Mouse (Mus musculus) intestine, embryonic 14.5 days (tissue): Measurements from ENCODE around the gene Spef1. TPM values are rescaled to one million over a fixed set of nuclear protein-coding genes. Genes with fewer than 3 reads are reported as not detected.

ENCODE experiments used
- ATAC-seq: fragments of 200-750 bp; cut with Nextera tagmentation; replicated peaks from 2 replicates; pipeline ENCODE4 v1.8.0; 2017; ENCODE audit warnings: low read depth, moderate number of reproducible peaks, moderate TSS enrichment, moderate library complexity; ENCODE audit not compliant: low FRiP score, low TSS enrichment
- DNase-seq: peaks from one replicate; pipeline ENCODE4 v3.0.0-alpha.2; 2018; ENCODE audit warnings: low spot score
- H3K27ac ChIP-seq: fragments of 300-500 bp; sonication (generic); 2 replicates; pipeline ENCODE4 v1.5.1; 2014; ENCODE audit warnings: low read depth, mild to moderate bottlenecking, control low read depth
- H3K27me3 ChIP-seq: fragments of 300-500 bp; sonication (generic); replicated peaks from 2 replicates; pipeline ENCODE4 v1.6.1; 2014; ENCODE audit warnings: low read length, control low read depth; ENCODE audit not compliant: control insufficient read depth, insufficient read depth
- H3K36me3 ChIP-seq: fragments of 300-500 bp; sonication (generic); 2 replicates; pipeline ENCODE4 v1.6.1; 2014; ENCODE audit warnings: low read length, control low read depth; ENCODE audit not compliant: control insufficient read depth, insufficient read depth
- H3K4me1 ChIP-seq: fragments of 300-500 bp; sonication (generic); replicated peaks from 2 replicates; pipeline ENCODE4 v1.6.1; 2014; ENCODE audit warnings: low read length, control low read depth, mixed read lengths; ENCODE audit not compliant: control insufficient read depth, insufficient read depth
- H3K4me2 ChIP-seq: fragments of 300-500 bp; sonication (generic); 2 replicates; pipeline ENCODE4 v1.6.1; 2014; ENCODE audit warnings: low read length
- H3K4me3 ChIP-seq: fragments of 300-500 bp; sonication (generic); 2 replicates; pipeline ENCODE4 v1.5.1; 2014; ENCODE audit warnings: low read depth, low read length, control low read depth, mixed read lengths
- H3K9ac ChIP-seq: fragments of 300-500 bp; sonication (generic); 2 replicates; pipeline ENCODE4 v1.6.1; 2014; ENCODE audit warnings: mild to moderate bottlenecking, low read length
- H3K9me3 ChIP-seq: fragments of 300-500 bp; sonication (generic); 2 replicates; pipeline ENCODE4 v1.6.1; 2016; ENCODE audit warnings: low read length, control low read depth; ENCODE audit not compliant: control insufficient read depth
- WGBS: fragments of 180-500 bp; shearing (Covaris S2); extraction: QIAGEN DNeasy Blood & Tissue Kit; methylation state at CpG from one replicate; pipeline ENCODE4 v1.1.7; 2014; 5-methylcytosine and 5-hydroxymethylcytosine counted together
- polyA plus RNA-seq: library from polyadenylated mRNA; unstranded; fragments of >200 nt; fragmentation: Nextera tagmentation; extraction: Ambion mirVana; gene quantifications from 2 replicates; pipeline ENCODE4 v1.2.1, GENCODE M21; 2014

Gene Spef1
- polyA plus RNA-seq, 1 experiment from 2014 or later = 6.4 TPM

GRCm38 (mm10) chr2:131159491-131159910, 27.6 kb downstream of the Spef1 start:
- Histone ChIP-seq H3K9me3 (no peaks in the 10 kb centered on the region), H3K9ac (peak overlapping the region; percentile 77), H3K4me1 (peaks cover 6% of the 10 kb centered on the region), H3K36me3 (0 out of 2 replicates have a peak, but pooled peaks cover 3% of the 10 kb centered on the region), H3K4me2 (peak overlapping the region; percentile 94), H3K4me3 (peak overlapping the region; percentile 83), H3K27me3 (no peaks in the 10 kb centered on the region), H3K27ac (peak overlapping the region; percentile 96)
- under 1% methylated on average over 18 of the region's 18 CpGs for WGBS
- no peak for DNase-seq
- ATAC-seq = peak; percentile 36

DNA sequence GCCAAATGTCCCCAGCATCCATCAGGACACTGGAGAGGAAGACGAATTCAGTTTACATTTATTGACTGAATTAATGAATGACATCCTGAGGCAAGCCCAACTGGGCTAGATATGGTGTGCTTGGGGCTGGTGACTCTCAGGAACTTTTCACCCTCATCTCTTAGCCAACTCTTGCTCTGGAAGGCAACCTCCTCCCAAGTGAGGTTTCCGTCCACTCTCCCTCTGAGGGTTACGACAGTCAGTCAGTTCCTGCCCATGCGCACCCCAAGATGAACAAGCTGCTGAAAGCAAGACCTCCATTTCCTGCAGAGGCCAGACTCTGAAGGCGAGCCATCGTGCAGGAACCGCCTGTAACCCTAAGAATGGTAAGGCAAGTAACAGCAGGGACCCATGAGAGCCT, 30.1 kb downstream of the Spef1 start:
- H3K9ac ChIP-seq = no peak overlapping the region
- H3K27me3 ChIP-seq = no peaks in the 10 kb centered on the region
- no peak overlapping the region for H3K4me2 ChIP-seq
- H3K9me3 ChIP-seq = no peaks in the 10 kb centered on the region
- H3K4me3 ChIP-seq = no peak overlapping the region
- no peak for DNase-seq
- 92% methylated on average over 7 of the region's 7 CpGs for WGBS
- peaks cover 6% of the 10 kb centered on the region for H3K4me1 ChIP-seq
- peaks cover 15% of the 10 kb centered on the region; the same call in 1 of the 2 replicates for H3K36me3 ChIP-seq
- no peak for ATAC-seq
- H3K27ac ChIP-seq = no peak overlapping the region

GRCm38 (mm10) chr2:131154036-131154435, 33.0 kb downstream of the Spef1 start:
- DNase-seq = no peak
- Histone ChIP-seq H3K4me3 (no peak overlapping the region), H3K27me3 (no peaks in the 10 kb centered on the region), H3K4me2 (no peak overlapping the region), H3K9me3 (no peaks in the 10 kb centered on the region), H3K27ac (no peak overlapping the region), H3K4me1 (peaks cover 5% of the 10 kb centered on the region), H3K9ac (no peak overlapping the region), H3K36me3 (peaks cover 32% of the 10 kb centered on the region)
- no peak for ATAC-seq
- WGBS = 96% methylated on average over 4 of the region's 4 CpGs

- H3K4me1 ChIP-seq = no peaks in the 10 kb centered on the region
- DNase-seq (no peak), ATAC-seq (no peak)
- H3K27ac ChIP-seq = no peak overlapping the region
- H3K27me3 ChIP-seq = no peaks in the 10 kb centered on the region
- WGBS = 90% methylated on average over 7 of the region's 7 CpGs
- H3K36me3 ChIP-seq = peaks cover 50% of the 10 kb centered on the region
- no peaks in the 10 kb centered on the region for H3K9me3 ChIP-seq
- no peak overlapping the region for H3K4me2 ChIP-seq
- no peak overlapping the region for H3K4me3 ChIP-seq
- no peak overlapping the region for H3K9ac ChIP-seq
These were observed 34.8 kb downstream of the Spef1 start for GRCm38 (mm10) chr2:131152166-131152730.

DNA sequence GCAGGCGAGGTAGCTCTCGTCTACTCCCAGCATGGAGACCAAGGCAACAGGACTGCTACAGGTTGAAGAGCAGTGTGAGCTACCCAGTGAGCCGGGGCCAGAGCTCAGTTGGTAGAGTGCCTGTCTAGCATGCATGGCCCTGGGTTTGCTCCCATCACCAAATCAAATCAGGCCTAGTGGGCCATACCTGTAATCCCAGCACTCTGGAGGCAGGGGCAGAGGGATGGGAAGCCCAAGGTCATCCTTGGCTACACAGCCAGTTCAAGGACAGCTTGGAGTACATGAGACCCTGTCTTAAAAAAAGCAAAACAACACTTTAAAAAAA, 37.9 kb downstream of the Spef1 start:
- no peak for DNase-seq
- Histone ChIP-seq H3K4me1 (no peaks in the 10 kb centered on the region), H3K36me3 (peaks cover 75% of the 10 kb centered on the region), H3K9me3 (no peaks in the 10 kb centered on the region), H3K27me3 (no peaks in the 10 kb centered on the region), H3K27ac (no peak overlapping the region), H3K4me3 (no peak overlapping the region), H3K9ac (no peak overlapping the region), H3K4me2 (no peak overlapping the region)
- 94% methylated on average over 3 of the region's 3 CpGs for WGBS
- no peak for ATAC-seq

GRCm38 (mm10) chr2:131148353-131149253, 38.5 kb downstream of the Spef1 start:
- H3K4me2 ChIP-seq = no peak overlapping the region
- no peak overlapping the region for H3K27ac ChIP-seq
- no peaks in the 10 kb centered on the region for H3K9me3 ChIP-seq
- WGBS = 84% methylated on average over 8 of the region's 8 CpGs
- DNase-seq (no peak), ATAC-seq (no peak)
- no peaks in the 10 kb centered on the region for H3K4me1 ChIP-seq
- no peak overlapping the region for H3K9ac ChIP-seq
- no peak overlapping the region for H3K4me3 ChIP-seq
- peaks cover 77% of the 10 kb centered on the region for H3K36me3 ChIP-seq
- no peaks in the 10 kb centered on the region for H3K27me3 ChIP-seq

DNA sequence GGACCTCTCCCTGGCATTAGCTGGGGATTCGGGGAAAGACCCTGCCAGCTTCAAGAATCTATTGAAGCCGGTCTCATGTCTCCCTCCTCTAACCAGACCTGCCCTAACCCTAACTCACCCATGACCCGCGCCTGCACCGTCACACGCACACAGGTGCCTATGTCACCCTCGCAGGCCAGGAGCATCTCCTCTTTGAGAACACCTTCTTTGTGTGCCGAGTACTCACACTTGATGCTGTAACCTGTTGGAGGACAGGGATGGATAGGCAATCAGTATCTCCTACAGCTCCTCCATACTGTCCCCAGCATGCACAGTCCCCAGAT, 40.1 kb downstream of the Spef1 start:
- ATAC-seq = no peak
- H3K27ac ChIP-seq = no peak overlapping the region
- 94% methylated on average over 8 of the region's 8 CpGs for WGBS

DNA sequence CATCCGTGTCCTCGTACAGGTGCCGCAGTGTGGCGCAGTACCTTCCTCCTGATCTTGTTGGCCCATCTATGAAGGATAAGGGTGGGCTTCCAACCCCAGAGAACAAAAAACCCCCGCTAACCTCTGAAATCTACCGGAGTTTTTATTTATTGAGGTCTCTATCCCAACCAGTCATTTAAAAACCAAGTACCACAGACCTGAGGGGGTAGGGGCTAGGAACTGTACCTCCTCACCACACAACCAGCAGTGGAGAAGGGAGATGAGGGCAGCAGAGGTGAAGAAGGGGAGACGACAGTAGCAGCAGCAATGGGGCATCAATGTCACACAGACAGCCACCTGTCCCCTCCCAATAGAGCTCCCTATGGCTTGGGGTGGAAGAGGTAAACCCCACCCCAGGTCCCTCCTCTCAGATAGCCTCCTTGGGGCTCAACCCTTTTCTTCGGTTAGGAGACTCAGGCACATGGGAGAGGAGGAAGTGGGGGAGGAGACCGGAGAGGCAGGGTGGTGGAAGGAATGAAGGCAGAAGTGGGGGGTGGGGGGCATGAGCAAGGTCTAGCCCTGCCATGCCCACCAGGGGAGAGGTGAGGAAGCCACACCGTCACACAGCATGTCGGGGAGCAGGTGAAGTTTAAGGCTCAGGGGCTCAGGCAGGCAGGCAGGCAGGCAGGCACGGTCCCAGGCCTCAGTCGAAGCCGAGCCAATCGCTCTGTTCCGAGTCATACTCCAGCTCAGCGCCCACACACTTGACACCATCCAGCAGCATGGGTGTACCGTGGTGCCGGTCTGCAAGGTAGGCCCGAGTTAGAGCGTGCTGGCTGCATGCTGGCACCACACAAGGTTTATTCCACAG, 40.7 kb downstream of the Spef1 start:
- WGBS = 84% methylated on average over 21 of the region's 21 CpGs

More for the DNA sequence above, 40.1 kb downstream of the Spef1 start:
- no peak overlapping the region for H3K4me2 ChIP-seq
- H3K9me3 ChIP-seq = no peaks in the 10 kb centered on the region
- peaks cover 73% of the 10 kb centered on the region for H3K36me3 ChIP-seq
- no peak overlapping the region for H3K9ac ChIP-seq
- H3K27me3 ChIP-seq = no peaks in the 10 kb centered on the region
- no peaks in the 10 kb centered on the region; the same call in 1 of the 2 replicates for H3K4me1 ChIP-seq
- no peak for DNase-seq
- H3K4me3 ChIP-seq = no peak overlapping the region

More for the DNA sequence above, 40.7 kb downstream of the Spef1 start:
- no peak overlapping the region for H3K27ac ChIP-seq
- H3K4me2 ChIP-seq = no peak overlapping the region
- no peaks in the 10 kb centered on the region; the same call in 1 of the 2 replicates for H3K4me1 ChIP-seq
- no peak overlapping the region for H3K4me3 ChIP-seq
- peaks cover 69% of the 10 kb centered on the region for H3K36me3 ChIP-seq
- DNase-seq = no peak
- no peaks in the 10 kb centered on the region for H3K9me3 ChIP-seq
- no peak for ATAC-seq
- H3K27me3 ChIP-seq = no peaks in the 10 kb centered on the region
- no peak overlapping the region for H3K9ac ChIP-seq
